Mouse (Mus musculus) liver (tissue): Measurements from ENCODE around the gene Elane.

Experiments
- DNase-seq: peaks from one replicate; pipeline ENCODE4 v3.0.0-alpha.2; 2020; ENCODE audit warnings: mixed read lengths

The Elane gene

DNA sequence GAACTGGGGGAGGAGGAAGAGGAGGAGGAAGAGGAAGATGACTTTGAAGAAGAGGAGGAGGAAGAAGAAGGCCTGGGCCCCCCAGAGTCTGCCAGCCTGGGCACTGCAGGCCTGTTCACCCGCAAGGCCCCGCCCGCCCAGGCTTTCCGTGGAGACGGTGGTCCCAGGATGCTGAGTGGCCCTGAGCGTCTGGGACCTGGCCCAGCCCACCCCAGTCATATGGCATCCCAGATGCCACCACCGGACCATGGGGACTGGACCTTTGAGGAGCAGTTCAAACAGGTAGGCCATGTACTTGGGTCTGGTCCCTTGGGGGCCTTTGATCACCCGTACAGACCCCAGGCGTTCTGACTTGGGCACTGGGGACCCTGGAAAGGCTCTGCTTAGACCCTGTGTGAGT, 45.8 kb downstream of the Elane start:
- no peak for DNase-seq

DNA sequence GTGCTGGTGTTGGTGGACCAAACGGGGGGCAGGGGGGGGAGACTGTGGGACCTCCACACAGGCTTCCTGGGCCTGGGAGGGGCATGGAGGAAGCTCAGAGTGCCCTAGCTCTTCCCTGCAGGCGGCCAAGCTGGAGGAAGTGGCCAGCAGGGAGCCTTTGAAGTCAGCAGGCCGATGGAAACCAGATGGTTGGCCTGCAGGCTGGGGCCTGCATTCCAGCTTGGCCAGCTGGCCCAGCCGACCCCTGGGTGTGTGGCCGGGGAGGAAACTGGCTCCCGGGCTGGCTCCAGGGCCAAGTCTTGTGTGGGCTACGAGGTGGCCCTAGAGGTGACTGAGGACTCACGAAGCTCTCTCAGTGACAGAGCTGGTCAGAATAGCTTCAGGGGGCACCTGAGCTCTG, 46.7 kb downstream of the Elane start:
- DNase-seq, result no peak

DNA sequence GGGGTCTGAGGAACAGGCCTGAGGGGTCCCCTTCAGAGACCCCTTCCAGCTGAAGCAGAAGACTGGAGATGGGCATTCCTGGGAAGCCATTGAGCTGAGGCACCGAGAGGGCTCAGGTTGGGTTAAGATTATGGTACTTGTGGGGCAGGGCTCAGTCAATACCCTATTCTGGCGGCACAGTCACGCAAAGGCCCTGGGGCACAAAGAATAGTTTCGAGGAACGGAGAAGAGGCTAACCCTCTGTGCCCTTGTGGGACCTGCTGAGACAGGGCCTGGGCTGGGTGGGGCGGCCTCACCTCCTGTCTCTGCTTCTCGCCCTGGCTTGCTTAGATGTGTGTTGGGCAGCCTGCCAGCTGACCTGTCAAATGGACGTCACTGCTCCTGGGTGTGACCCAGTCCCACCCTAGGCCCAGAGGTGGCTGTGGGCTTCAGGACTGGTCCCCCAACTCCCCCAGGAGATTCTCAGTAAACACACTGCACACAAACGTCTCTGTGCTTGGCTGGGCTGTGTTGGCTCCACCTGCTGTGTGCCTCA, 47.2 kb downstream of the Elane start:
- no peak for DNase-seq

DNA sequence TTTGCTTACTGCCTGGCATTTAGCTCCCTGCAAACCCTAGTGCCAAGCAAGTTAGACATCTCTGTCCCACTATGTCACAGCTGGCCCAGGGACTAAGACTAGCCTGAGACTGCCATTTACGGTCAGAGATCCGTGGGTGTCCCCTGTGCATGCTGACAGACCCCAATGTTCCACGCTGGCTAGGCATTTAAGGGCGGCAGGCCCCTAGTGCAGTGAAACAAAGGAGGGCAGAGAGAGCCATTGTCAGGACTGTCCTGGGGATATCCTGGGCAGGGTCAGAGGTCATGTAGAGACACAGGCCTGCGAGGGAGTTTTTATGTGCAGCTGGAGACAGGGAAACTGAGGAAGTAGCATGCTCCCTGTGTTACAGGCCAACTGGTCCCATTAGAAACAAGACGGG, 47.8 kb downstream of the Elane start:
- no peak for DNase-seq

DNA sequence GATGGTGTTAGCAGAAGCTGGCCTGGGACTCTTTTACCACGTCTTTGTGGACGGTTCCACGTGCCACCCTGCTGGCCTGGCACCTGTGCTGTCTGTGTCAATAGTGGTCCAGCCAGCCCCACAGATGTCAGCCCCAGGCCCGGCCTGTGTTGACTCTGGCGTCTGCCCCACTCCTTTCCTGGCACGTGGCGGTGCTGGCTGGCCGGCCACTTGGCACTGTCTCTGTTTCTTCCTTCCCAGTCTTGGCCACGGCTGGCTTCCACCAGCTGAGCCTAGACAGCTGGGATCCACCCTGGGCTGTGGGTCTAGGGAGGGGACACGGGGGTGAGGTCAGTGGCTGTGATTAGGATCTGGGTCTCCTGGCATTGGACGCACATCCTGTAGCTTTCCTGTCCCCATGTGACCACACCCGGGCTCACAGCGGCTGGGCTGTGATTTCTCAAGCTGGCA, 48.2 kb downstream of the Elane start:
- DNase-seq, result no peak

DNA sequence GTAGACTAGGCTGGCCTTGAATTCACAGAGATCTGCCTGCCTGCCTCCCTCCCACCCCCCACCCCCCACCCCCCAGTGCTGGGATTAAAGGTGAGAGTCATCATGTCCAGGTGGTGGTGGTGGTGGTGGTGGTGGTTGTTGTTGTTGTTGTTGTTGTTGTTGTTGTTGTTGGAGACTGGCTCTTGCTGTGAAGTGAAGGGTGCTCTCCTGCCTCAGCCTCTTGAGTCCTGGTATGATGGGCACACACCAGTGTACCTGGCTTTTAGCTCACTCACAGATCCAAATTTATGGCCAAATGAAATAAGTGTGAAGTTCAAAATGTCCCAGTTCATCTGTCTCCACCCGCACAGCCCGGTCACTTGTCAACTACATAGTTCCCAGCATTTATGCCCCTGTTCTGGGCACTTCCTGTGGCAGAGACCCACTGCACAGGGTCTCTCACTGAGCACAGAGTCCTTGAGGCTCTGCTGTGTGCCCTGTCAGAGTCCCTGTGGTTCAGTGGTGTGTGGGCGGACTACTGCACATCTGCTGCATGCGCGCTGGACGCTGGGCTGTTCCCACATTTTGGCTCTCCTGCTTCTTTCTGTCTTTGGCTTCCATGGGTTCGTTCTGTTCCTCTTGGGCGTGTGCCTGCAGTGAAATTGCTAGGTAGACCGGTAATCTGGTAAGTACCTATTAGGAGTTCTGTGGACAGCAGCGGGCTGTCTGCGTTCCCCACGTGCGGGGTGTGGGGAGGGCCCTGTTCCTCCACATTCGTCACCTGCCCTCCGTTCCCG, 48.9 kb downstream of the Elane start:
- DNase-seq, result no peak

DNA sequence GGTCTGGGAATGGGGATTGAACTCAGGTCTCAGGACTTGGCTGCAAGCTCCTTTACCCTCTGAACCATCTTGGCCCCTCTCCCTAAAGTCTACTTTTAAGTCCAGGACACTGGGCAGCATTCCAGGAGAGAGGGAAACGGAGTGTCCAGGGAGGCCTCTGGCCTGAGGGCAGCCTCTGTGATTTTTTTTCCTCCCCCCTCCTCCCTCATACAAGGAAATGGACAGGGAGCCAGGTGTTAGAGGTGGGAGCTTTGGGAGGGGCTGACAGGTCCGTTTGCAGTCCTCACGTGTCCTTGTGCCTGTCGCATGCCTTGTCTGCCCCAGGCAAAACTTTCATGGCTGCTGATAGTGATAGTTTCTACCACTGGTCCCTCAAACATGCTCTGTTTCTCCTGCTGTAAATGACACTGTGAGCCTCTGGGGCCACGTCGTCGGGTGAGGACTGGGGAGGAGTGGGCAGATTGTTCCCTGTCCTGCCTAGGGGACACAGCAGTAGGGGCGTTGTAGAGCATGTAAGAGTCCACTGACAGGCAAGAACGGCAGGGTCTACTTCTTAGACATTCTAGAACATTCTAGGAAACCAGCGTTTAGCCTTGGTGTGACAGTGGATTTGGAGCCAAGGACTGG, 50.4 kb downstream of the Elane start:
- DNase-seq, result no peak

DNA sequence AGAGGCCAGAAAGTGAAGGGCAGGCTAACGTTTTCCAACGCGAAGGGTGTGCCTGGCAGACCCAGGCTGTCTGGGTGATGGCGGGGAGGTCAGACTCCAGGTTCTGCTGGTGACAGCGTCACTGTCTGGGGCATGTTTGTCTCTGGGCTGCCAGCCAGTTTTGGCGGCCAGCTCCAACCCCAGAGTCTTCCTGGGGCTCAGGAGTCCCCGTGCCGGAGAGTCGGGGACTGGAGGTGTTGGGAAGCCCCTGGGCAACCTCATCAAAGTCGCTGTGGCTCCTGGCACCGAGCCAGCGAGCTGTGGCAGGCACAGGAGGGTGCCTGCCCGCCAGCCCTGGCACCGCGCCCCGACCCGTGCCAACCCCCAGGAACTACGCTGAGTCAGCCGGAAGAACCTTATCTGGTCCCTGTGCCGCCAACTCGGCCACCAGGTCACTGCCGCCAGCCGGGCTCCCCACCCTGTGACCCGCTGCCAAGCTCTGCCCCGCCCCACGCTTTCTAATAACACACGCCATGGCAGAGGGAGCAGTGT, 50.9 kb downstream of the Elane start:
- no peak for DNase-seq
